Mouse (Mus musculus): ENCODE results near the gene Txn1. TPM values are rescaled to one million over a fixed set of nuclear protein-coding genes. Genes with fewer than 3 reads are reported as not detected.

Gene Txn1
- polyA plus RNA-seq, 3 experiments from 2014 or later: 126 to 295 (median 141) TPM

DNA sequence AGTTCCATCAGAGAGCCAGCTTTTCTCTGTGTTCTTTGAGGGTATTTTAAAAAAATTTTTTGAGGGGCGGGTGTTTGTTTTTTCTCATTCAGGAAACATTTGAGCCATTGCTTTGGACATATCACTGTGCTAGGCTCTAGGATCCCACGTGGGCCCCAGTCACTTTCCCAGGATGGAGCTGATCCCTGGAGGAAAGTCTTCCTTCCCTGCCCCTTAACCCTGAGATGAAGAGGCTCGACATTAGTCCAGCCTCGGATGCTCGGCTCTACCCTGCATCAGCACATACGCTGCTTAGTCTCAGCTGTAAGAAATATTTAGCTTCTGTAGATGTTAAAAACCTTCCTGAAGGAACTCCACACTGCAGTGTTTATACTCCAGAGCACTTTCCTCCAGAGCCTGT lies 60.3 kb downstream of the Txn1 start:
- no peak for ATAC-seq

GRCm38 (mm10) chr4:57895140-57895539 lies 61.1 kb downstream of the Txn1 start:
- ATAC-seq: no peak

Other genes starting within 250 kb of the Txn1 start
- 1 to 10 TPM; 2.3 to 3.9 (median 2.9) TPM for gene Akap2, start 238.8 kb downstream of the Txn1 start, polyA plus RNA-seq (2017; shearing (Covaris generic))
- gene D630039A03Rik, start 40.1 kb downstream of the Txn1 start, polyA plus RNA-seq (2017; shearing (Covaris generic)): 10 to 100 TPM in 2 of 3 experiments, 1 to 10 TPM in 1; 8.9 to 18.3 (median 18.2) TPM
- gene Txndc8, start 52.7 kb upstream of the Txn1 start, polyA plus RNA-seq (2017; shearing (Covaris generic)): not detected